36 mouse cellular contexts compared by ENCODE assay signal in genomic region chr9:21022726-21023125, GRCm38 (mm10). TPM values are rescaled to one million over a fixed set of nuclear protein-coding genes. Genes with fewer than 3 reads are reported as not detected.
DNase-seq lines count a peak whose midpoint lies in the region; ATAC-seq and TF ChIP-seq lines count a peak whose summit lies in the region.
"Had no signal": no experiment of that assay in that cellular context is flagged by ENCODE, and none has a peak within 500 bp of the region (broad histone marks: within the 10 kb centered on the region; RNA-seq: fewer than 3 reads in every experiment).

No protein-coding gene starts in this region.

- no peak overlapping the region for H3K9ac ChIP-seq in midbrain, postnatal 0 days (replicated peaks; ENCODE audit: low read length, poor library complexity, severe bottlenecking)
- H3K9ac ChIP-seq in midbrain, embryonic 16.5 days (ENCODE audit: low read depth, low read length) = no peak overlapping the region
- H3K9ac ChIP-seq: forebrain, embryonic 13.5 days; limb, embryonic 12.5 days; liver, embryonic 15.5 days; neural tube, embryonic 12.5 days had no signal

- TF ChIP-seq POLR2A in kidney, adult 2 months (IDR thresholded peaks at IDR 0.05; ENCODE audit: low read depth, low read length) = no peak
- TF ChIP-seq POLR2A in lung, adult 2 months (IDR thresholded peaks at IDR 0.05; ENCODE audit: borderline replicate concordance, extremely low read depth, low read depth, low read length) = no peak

- H3K9me3 ChIP-seq in midbrain, postnatal 0 days (ENCODE audit: low read length) = no peaks in the 10 kb centered on the region
- H3K9me3 ChIP-seq in midbrain, embryonic 16.5 days (replicated peaks; ENCODE audit: control insufficient read depth, low read length, poor library complexity, severe bottlenecking) = no peaks in the 10 kb centered on the region
- H3K9me3 ChIP-seq: forebrain, embryonic 13.5 days; G1E; limb, embryonic 12.5 days; liver, embryonic 15.5 days; neural tube, embryonic 12.5 days had no signal

- TF ChIP-seq CTCF in kidney, adult 2 months (conservative IDR thresholded peaks at IDR 0.05; ENCODE audit: insufficient read depth, insufficient read length, low read depth, low read length) = peak; percentile 39; the same call in 1 of the 2 replicates
- TF ChIP-seq CTCF in lung, adult 2 months (IDR thresholded peaks at IDR 0.05; ENCODE audit: insufficient read depth, low read length) = 0 out of 2 replicates have a peak, but pooled peaks have one; percentile 5
- 0 out of 2 replicates have a peak, but pooled peaks have one; percentile 4 for TF ChIP-seq CTCF in midbrain, postnatal 0 days (IDR thresholded peaks at IDR 0.05)

- H3K4me1 ChIP-seq in kidney, adult 2 months (ENCODE audit: control insufficient read depth, insufficient read depth, low read length) = no peaks in the 10 kb centered on the region
- peaks cover 12% of the 10 kb centered on the region for H3K4me1 ChIP-seq in lung, adult 2 months (ENCODE audit: control insufficient read depth, insufficient read depth, low read length)
- no peaks in the 10 kb centered on the region for H3K4me1 ChIP-seq in midbrain, postnatal 0 days (ENCODE audit: insufficient read depth, low read length)
- no peaks in the 10 kb centered on the region for H3K4me1 ChIP-seq in midbrain, embryonic 16.5 days (ENCODE audit: control insufficient read depth, insufficient read depth, low read length)
- H3K4me1 ChIP-seq: forebrain, embryonic 13.5 days had no signal

- H3K4me3 ChIP-seq in kidney, adult 2 months (ENCODE audit: insufficient read depth, low read depth, low read length) = no peak overlapping the region
- H3K4me3 ChIP-seq in lung, adult 2 months (replicated peaks; ENCODE audit: extremely low read depth, low read depth, low read length) = no peak overlapping the region
- no peak overlapping the region for H3K4me3 ChIP-seq in midbrain, postnatal 0 days (ENCODE audit: low read depth, low read length)
- H3K4me3 ChIP-seq in midbrain, embryonic 16.5 days (ENCODE audit: low read depth, low read length) = no peak overlapping the region
- H3K4me3 ChIP-seq: forebrain, embryonic 13.5 days; layer of hippocampus, adult 2 months; left cerebral cortex, adult 2 months; limb, embryonic 12.5 days; liver, embryonic 15.5 days; myocyte; neural tube, embryonic 12.5 days had no signal

- no peak overlapping the region for H3K4me2 ChIP-seq in midbrain, postnatal 0 days (ENCODE audit: low read depth, low read length, poor library complexity, severe bottlenecking)
- no peak overlapping the region for H3K4me2 ChIP-seq in midbrain, embryonic 16.5 days (ENCODE audit: low read length)
- H3K4me2 ChIP-seq: forebrain, embryonic 13.5 days; heart, embryonic 11.5 days; limb, embryonic 12.5 days; liver, embryonic 15.5 days; neural tube, embryonic 12.5 days had no signal

- no peak overlapping the region for H3K27ac ChIP-seq in kidney, adult 2 months (ENCODE audit: insufficient read depth, low read depth, low read length)
- H3K27ac ChIP-seq in midbrain, postnatal 0 days (ENCODE audit: low read depth, low read length) = no peak overlapping the region
- H3K27ac ChIP-seq in midbrain, embryonic 16.5 days (ENCODE audit: low read length) = no peak overlapping the region
- H3K27ac ChIP-seq: forebrain, embryonic 13.5 days; layer of hippocampus, adult 2 months; left cerebral cortex, adult 2 months; limb, embryonic 12.5 days; liver, embryonic 15.5 days; macrophage; neural tube, embryonic 12.5 days had no signal

- H3K36me3 ChIP-seq in kidney, adult 2 months (ENCODE audit: control insufficient read depth, insufficient read depth, low read length) = no peaks in the 10 kb centered on the region
- H3K36me3 ChIP-seq in midbrain, postnatal 0 days (ENCODE audit: insufficient read depth, low read length) = no peaks in the 10 kb centered on the region
- no peaks in the 10 kb centered on the region for H3K36me3 ChIP-seq in midbrain, embryonic 16.5 days (ENCODE audit: control insufficient read depth, insufficient read depth, low read length)
- H3K36me3 ChIP-seq: limb, embryonic 12.5 days; neural tube, embryonic 12.5 days had no signal

- no peaks in the 10 kb centered on the region for H3K27me3 ChIP-seq in kidney, adult 2 months (replicated peaks; ENCODE audit: control insufficient read depth, insufficient read depth, low read length)
- peaks cover 3% of the 10 kb centered on the region for H3K27me3 ChIP-seq in midbrain, postnatal 0 days (ENCODE audit: insufficient read depth, low read length)
- H3K27me3 ChIP-seq in midbrain, embryonic 16.5 days (ENCODE audit: control insufficient read depth, insufficient read depth, low read depth, low read length) = peaks cover 12% of the 10 kb centered on the region; the same call in 1 of the 2 replicates

- DNase-seq in kidney, adult 2 months = no peak
- no peak for DNase-seq in kidney, postnatal 36 days
- no peak for DNase-seq in lung, adult 2 months
- DNase-seq in lung, postnatal 4 days = no peak
- no peak for DNase-seq in midbrain, postnatal 0 days (ENCODE audit: low spot score)
- no peak for DNase-seq in T-cell, adult 2 months (ENCODE audit: low spot score)
- DNase-seq: adrenal gland, postnatal 10 days; B cell, adult 2 months; cerebellum, adult 11 months; cerebellum, adult 9-10 months; cerebellum, postnatal 36 days; gastrocnemius, postnatal 14 days; heart, postnatal 10 days; kidney, adult 9 months; kidney, postnatal 14 days; midbrain, embryonic 14.5 days; right cerebral cortex, adult 18-20 months; right cerebral cortex, postnatal 4 days; thymus, adult 2 months; thymus, postnatal 36 days had no signal

- ATAC-seq in midbrain, postnatal 0 days (ENCODE audit: low FRiP score) = no peak
- no peak for ATAC-seq in midbrain, embryonic 16.5 days
- ATAC-seq: forebrain, embryonic 13.5 days; hindbrain, embryonic 16.5 days had no signal

- 86% methylated on average over 1 of the region's 1 CpGs for WGBS in kidney, adult 2 months
- 78% methylated on average over 1 of the region's 1 CpGs for WGBS in lung, adult 2 months
- WGBS in midbrain, postnatal 0 days = 82% methylated on average over 1 of the region's 1 CpGs
- 72% methylated on average over 1 of the region's 1 CpGs for WGBS in midbrain, embryonic 16.5 days

RNA-seq across cellular contexts. Expression of gene Icam4, which starts 6.4 kb away (rescaled TPM):
- polyA plus RNA-seq in kidney, adult 2 months (2012; rRNA removed) = 1.2 and 1.4 TPM in 2 replicates
- polyA plus RNA-seq in lung, adult 2 months (2012; rRNA removed) = 1.8 and 1.9 TPM in 2 replicates
- total RNA-seq in midbrain, postnatal 0 days (2014; rRNA removed) = not detected in 2 replicates
- 0.30 TPM in 1 of 2 replicates, not detected in the other for polyA plus RNA-seq in midbrain, postnatal 0 days (2015; fragmentation: Nextera tagmentation; extraction: Ambion mirVana)
- polyA plus RNA-seq in midbrain, embryonic 16.5 days (2015; fragmentation: Nextera tagmentation; extraction: Ambion mirVana) = 0.24 TPM in 1 of 2 replicates, not detected in the other
- polyA plus RNA-seq: macrophage; midbrain, embryonic 14.5 days had no signal

RNA-seq across cellular contexts. Expression of gene Icam1, which starts 6.9 kb away (rescaled TPM):
- 23.4 and 25.9 TPM in 2 replicates for polyA plus RNA-seq in kidney, adult 2 months (2012; rRNA removed)
- polyA plus RNA-seq in lung, adult 2 months (2012; rRNA removed) = 332 and 372 TPM in 2 replicates
- 4.5 and 5.2 TPM in 2 replicates for total RNA-seq in midbrain, postnatal 0 days (2014; rRNA removed)
- polyA plus RNA-seq in midbrain, postnatal 0 days (2015; fragmentation: Nextera tagmentation; extraction: Ambion mirVana) = 3.4 and 3.6 TPM in 2 replicates
- polyA plus RNA-seq in midbrain, embryonic 16.5 days (2015; fragmentation: Nextera tagmentation; extraction: Ambion mirVana) = 3.0 and 3.1 TPM in 2 replicates

RNA-seq across cellular contexts. Expression of gene Icam5, which starts 9.1 kb away (rescaled TPM):
- 0.34 and 0.49 TPM in 2 replicates for polyA plus RNA-seq in kidney, adult 2 months (2012; rRNA removed)
- 0.69 and 0.77 TPM in 2 replicates for polyA plus RNA-seq in lung, adult 2 months (2012; rRNA removed)
- 6.3 and 7.7 TPM in 2 replicates for total RNA-seq in midbrain, postnatal 0 days (2014; rRNA removed)
- polyA plus RNA-seq in midbrain, postnatal 0 days (2015; fragmentation: Nextera tagmentation; extraction: Ambion mirVana) = 4.1 and 4.2 TPM in 2 replicates
- polyA plus RNA-seq in midbrain, embryonic 16.5 days (2015; fragmentation: Nextera tagmentation; extraction: Ambion mirVana) = 2.2 and 2.5 TPM in 2 replicates
- total RNA-seq: granulocyte monocyte progenitor cell, adult 5-6 weeks; hematopoietic stem cell, adult 5-6 weeks had no signal
- polyA plus RNA-seq: embryonic facial prominence, embryonic 11.5 days; heart, embryonic 11.5 days; limb, embryonic 12.5 days had no signal

RNA-seq across cellular contexts. Expression of gene Mrpl4, which starts 20.2 kb away (rescaled TPM):
- 175 and 213 TPM in 2 replicates for polyA plus RNA-seq in kidney, adult 2 months (2012; rRNA removed)
- 113 and 130 TPM in 2 replicates for polyA plus RNA-seq in lung, adult 2 months (2012; rRNA removed)
- 62.9 and 80.9 TPM in 2 replicates for total RNA-seq in midbrain, postnatal 0 days (2014; rRNA removed)
- 105 TPM in 2 replicates for polyA plus RNA-seq in midbrain, postnatal 0 days (2015; fragmentation: Nextera tagmentation; extraction: Ambion mirVana)
- polyA plus RNA-seq in midbrain, embryonic 16.5 days (2015; fragmentation: Nextera tagmentation; extraction: Ambion mirVana) = 101 and 104 TPM in 2 replicates

RNA-seq across cellular contexts. Expression of gene Zglp1, which starts 44.2 kb away (rescaled TPM):
- 0.38 TPM in 1 of 2 replicates, not detected in the other for polyA plus RNA-seq in kidney, adult 2 months (2012; rRNA removed)
- polyA plus RNA-seq in lung, adult 2 months (2012; rRNA removed) = not detected in 2 replicates
- total RNA-seq in midbrain, postnatal 0 days (2014; rRNA removed) = 10.7 TPM in 1 of 2 replicates, not detected in the other
- 0.20 TPM in 1 of 2 replicates, not detected in the other for polyA plus RNA-seq in midbrain, postnatal 0 days (2015; fragmentation: Nextera tagmentation; extraction: Ambion mirVana)
- polyA plus RNA-seq in midbrain, embryonic 16.5 days (2015; fragmentation: Nextera tagmentation; extraction: Ambion mirVana) = 0.78 and 1.6 TPM in 2 replicates
- total RNA-seq: adrenal gland, postnatal 10 days; G1E; gastrocnemius, postnatal 14 days; granulocyte monocyte progenitor cell, adult 5-6 weeks; heart, postnatal 10 days; hematopoietic stem cell, adult 5-6 weeks had no signal
- polyA plus RNA-seq: intestine, embryonic 14.5 days; macrophage had no signal

Comparison
In these comparisons a context has a peak if more than half of its experiments do, and no peak if none do; other contexts are left out.
1. RNA of gene Icam1, which starts 6.9 kb away (polyA plus RNA-seq): 332 to 372 TPM in lung, adult 2 months; 23.4 to 25.9 TPM in kidney, adult 2 months, 3.4 to 3.6 TPM in midbrain, postnatal 0 days and 3.0 to 3.1 TPM in midbrain, embryonic 16.5 days; every median in the first group is over 10 times any median in the second.
2. Peak in every context shown above with its lines, with median percentiles within 50 percentile points of each other: CTCF ChIP-seq.